Mouse (Mus musculus) testis, adult 2 months (tissue): ENCODE measurements around the gene Ptbp1.

ENCODE experiments used
- CTCF ChIP-seq: fragments of 200-500 bp; IDR thresholded peaks from 2 replicates; pipeline ENCODE4 v1.5.1; 2012; ENCODE audit warnings: low read depth, mild to moderate bottlenecking, inconsistent platforms, low read length, moderate library complexity; ENCODE audit not compliant: control insufficient read depth, insufficient read depth, insufficient replicate concordance
- POLR2A ChIP-seq: fragments of 200-500 bp; IDR thresholded peaks from 2 replicates; pipeline ENCODE4 v1.6.1; 2012; ENCODE audit warnings: low read depth, mild to moderate bottlenecking, inconsistent platforms, low read length, moderate library complexity; ENCODE audit not compliant: control insufficient read depth

- TF ChIP-seq POLR2A, result no peak
- no peak for TF ChIP-seq CTCF
These were observed 835 bp upstream of the Ptbp1 start for GRCm38 (mm10) chr10:79853392-79853791.
